ENCODE assay signal across 7 mouse cellular contexts in genomic region chr2:15055741-15056151, GRCm38 (mm10). TPM values are rescaled to one million over a fixed set of nuclear protein-coding genes. Genes with fewer than 3 reads are reported as not detected.
DNase-seq lines count a peak whose midpoint lies in the region; ATAC-seq lines count a peak whose summit lies in the region.

No protein-coding gene starts in this region.

- no peaks in the 10 kb centered on the region for H3K9me3 ChIP-seq in embryonic facial prominence, embryonic 13.5 days
- no peaks in the 10 kb centered on the region for H3K9me3 ChIP-seq in limb, embryonic 10.5 days (replicated peaks)
- no peaks in the 10 kb centered on the region for H3K9me3 ChIP-seq in midbrain, embryonic 16.5 days (replicated peaks; ENCODE audit: control insufficient read depth, low read length, poor library complexity, severe bottlenecking)

- ATAC-seq in embryonic facial prominence, embryonic 13.5 days (ENCODE audit: insufficient number of reproducible peaks, insufficient read depth, low FRiP score, low TSS enrichment, low read depth), result no peak
- ATAC-seq in midbrain, embryonic 16.5 days, result peak; percentile 7; the same call in 1 of the 2 replicates

- peak overlapping the region; percentile 96 for H3K27ac ChIP-seq in embryonic facial prominence, embryonic 13.5 days
- H3K27ac ChIP-seq in limb, embryonic 10.5 days, result peak overlapping the region; percentile 99
- H3K27ac ChIP-seq in midbrain, embryonic 16.5 days (ENCODE audit: low read length), result peak overlapping the region; percentile 96

- peak overlapping the region; percentile 62 for H3K4me2 ChIP-seq in embryonic facial prominence, embryonic 13.5 days
- peak overlapping the region; percentile 83 for H3K4me2 ChIP-seq in midbrain, embryonic 16.5 days (ENCODE audit: low read length)

- H3K9ac ChIP-seq in embryonic facial prominence, embryonic 13.5 days, result peak overlapping the region; percentile 96
- peak overlapping the region; percentile 96 for H3K9ac ChIP-seq in midbrain, embryonic 16.5 days (ENCODE audit: low read depth, low read length)

- H3K4me1 ChIP-seq in embryonic facial prominence, embryonic 13.5 days, result peaks cover 19% of the 10 kb centered on the region
- peaks cover 18% of the 10 kb centered on the region for H3K4me1 ChIP-seq in limb, embryonic 10.5 days
- H3K4me1 ChIP-seq in midbrain, embryonic 16.5 days (ENCODE audit: control insufficient read depth, insufficient read depth, low read length), result peaks cover 40% of the 10 kb centered on the region

- no peaks in the 10 kb centered on the region for H3K27me3 ChIP-seq in embryonic facial prominence, embryonic 13.5 days
- H3K27me3 ChIP-seq in limb, embryonic 10.5 days (ENCODE audit: low read depth, poor library complexity, severe bottlenecking), result no peaks in the 10 kb centered on the region
- no peaks in the 10 kb centered on the region for H3K27me3 ChIP-seq in midbrain, embryonic 16.5 days (ENCODE audit: control insufficient read depth, insufficient read depth, low read depth, low read length)

- H3K4me3 ChIP-seq in embryonic facial prominence, embryonic 13.5 days, result peak overlapping the region; percentile 88
- peak overlapping the region; percentile 89 for H3K4me3 ChIP-seq in limb, embryonic 10.5 days
- H3K4me3 ChIP-seq in midbrain, embryonic 16.5 days (ENCODE audit: low read depth, low read length), result peak overlapping the region; percentile 89

- DNase-seq in thymus, postnatal 0 days (ENCODE audit: low spot score), result peak; percentile 41
- no peak for DNase-seq in thymus, postnatal 14 days
- no peak for DNase-seq in limb, embryonic 10.5 days (ENCODE audit: low spot score)
- no peak for DNase-seq in right cerebral cortex, adult 18-20 months
- no peak for DNase-seq in layer of hippocampus, postnatal 14 days (ENCODE audit: low spot score in 2 of 2)

- no peaks in the 10 kb centered on the region for H3K36me3 ChIP-seq in embryonic facial prominence, embryonic 13.5 days
- H3K36me3 ChIP-seq in limb, embryonic 10.5 days, result peaks cover 25% of the 10 kb centered on the region
- no peaks in the 10 kb centered on the region for H3K36me3 ChIP-seq in midbrain, embryonic 16.5 days (ENCODE audit: control insufficient read depth, insufficient read depth, low read length)

- WGBS in embryonic facial prominence, embryonic 13.5 days, result under 1% methylated on average over 15 of the region's 15 CpGs
- under 1% methylated on average over 15 of the region's 15 CpGs for WGBS in limb, embryonic 10.5 days
- WGBS in midbrain, embryonic 16.5 days, result under 1% methylated on average over 15 of the region's 15 CpGs

RNA-seq across cellular contexts. Expression of gene Nsun6, which starts 0.9 kb away (rescaled TPM):
- polyA plus RNA-seq in thymus, postnatal 0 days (2015; fragmentation: Nextera tagmentation; extraction: Ambion mirVana), result 13.2 and 18.5 TPM in 2 replicates
- 14.6 and 16.8 TPM in 2 replicates for polyA plus RNA-seq in embryonic facial prominence, embryonic 13.5 days (2015; fragmentation: Nextera tagmentation; extraction: Ambion mirVana)
- polyA plus RNA-seq in limb, embryonic 10.5 days (2016; fragmentation: Nextera tagmentation; extraction: Ambion mirVana), result 8.5 and 12.6 TPM in 2 replicates
- polyA plus RNA-seq in midbrain, embryonic 16.5 days (2015; fragmentation: Nextera tagmentation; extraction: Ambion mirVana), result 16.9 and 19.1 TPM in 2 replicates
- 10 to 100 TPM; 10.2 to 11.5 TPM for total RNA-seq in layer of hippocampus, postnatal 14 days (2021)

RNA-seq across cellular contexts. Expression of gene Arl5b, which starts 6.6 kb away (rescaled TPM):
- 20.1 and 25.8 TPM in 2 replicates for polyA plus RNA-seq in thymus, postnatal 0 days (2015; fragmentation: Nextera tagmentation; extraction: Ambion mirVana)
- polyA plus RNA-seq in embryonic facial prominence, embryonic 13.5 days (2015; fragmentation: Nextera tagmentation; extraction: Ambion mirVana), result 37.9 and 41.7 TPM in 2 replicates
- 55.2 and 59.6 TPM in 2 replicates for polyA plus RNA-seq in limb, embryonic 10.5 days (2016; fragmentation: Nextera tagmentation; extraction: Ambion mirVana)
- 29.2 and 37.4 TPM in 2 replicates for polyA plus RNA-seq in midbrain, embryonic 16.5 days (2015; fragmentation: Nextera tagmentation; extraction: Ambion mirVana)
- 10 to 100 TPM; 39.5 to 45.4 TPM for total RNA-seq in layer of hippocampus, postnatal 14 days (2021)
